Mouse (Mus musculus): ENCODE data around the gene Hecw2.

DNA sequence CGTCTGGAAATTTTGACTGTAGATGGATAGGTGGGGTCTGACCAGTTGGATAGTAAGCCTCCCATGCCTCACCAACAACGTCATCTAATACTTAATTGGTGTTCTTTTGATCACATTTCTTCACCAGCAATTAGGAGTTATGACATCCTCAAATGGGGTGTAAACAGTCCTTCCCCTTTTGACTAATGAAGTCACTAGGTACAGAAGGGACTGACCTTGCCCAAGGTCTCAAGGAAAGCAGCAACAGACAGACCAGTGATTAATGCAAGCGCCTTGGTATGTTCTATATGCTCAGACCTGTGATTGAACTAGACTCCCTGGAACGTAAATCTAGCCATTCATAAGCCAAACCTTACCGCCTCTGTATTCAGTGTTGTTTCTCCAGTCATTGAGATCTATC is 364.7 kb downstream of the Hecw2 start:
- TF ChIP-seq POLR2A (IDR thresholded peaks at IDR 0.05; ENCODE audit: borderline replicate concordance, insufficient read depth, low read length) (no peak), CTCF (IDR thresholded peaks at IDR 0.05; ENCODE audit: borderline replicate concordance, insufficient read depth, low read depth, low read length) (no peak)
